Mouse (Mus musculus): ENCODE results near the gene Apobec3.

Gene Apobec3

DNA sequence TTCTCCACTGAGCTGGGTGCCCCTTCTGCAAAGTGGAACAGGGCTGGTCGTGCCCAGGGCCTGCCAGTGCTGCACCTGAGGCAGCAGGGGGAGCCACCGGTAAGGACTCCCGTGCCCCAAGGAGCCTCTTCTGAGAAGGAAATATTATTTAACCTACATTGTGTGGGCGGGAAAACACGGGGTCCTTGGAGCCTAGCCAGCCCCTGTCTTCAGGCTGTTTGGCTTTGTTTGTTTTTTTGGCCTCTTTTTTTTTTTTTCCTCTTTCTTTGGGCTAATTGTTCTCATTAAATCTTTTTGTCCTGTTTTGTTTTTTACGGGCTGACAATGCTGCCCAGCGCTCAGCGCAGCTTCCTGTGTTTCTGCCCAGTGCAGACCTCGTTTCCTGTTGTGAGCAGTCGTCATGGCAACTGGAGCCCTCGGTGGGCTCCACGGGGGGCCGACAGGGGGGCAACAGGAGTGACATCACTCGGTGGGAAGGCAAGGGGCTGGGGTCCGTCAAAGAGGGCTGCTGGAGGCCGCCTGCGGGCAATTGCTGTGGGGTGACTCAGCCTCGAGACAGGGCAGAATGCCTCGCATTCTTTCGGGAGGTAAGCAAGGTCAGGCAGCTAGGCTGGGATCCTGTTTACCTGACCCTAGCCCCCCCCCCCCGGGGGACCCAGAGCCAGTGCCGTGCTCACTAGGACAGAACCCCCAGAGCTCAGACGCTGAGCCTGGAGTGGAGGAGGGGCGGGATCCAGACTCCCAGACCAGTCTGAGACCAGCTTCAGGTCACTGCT lies 59.0 kb downstream of the Apobec3 start:
- DNase-seq (ENCODE audit: low read depth) = no peak

DNA sequence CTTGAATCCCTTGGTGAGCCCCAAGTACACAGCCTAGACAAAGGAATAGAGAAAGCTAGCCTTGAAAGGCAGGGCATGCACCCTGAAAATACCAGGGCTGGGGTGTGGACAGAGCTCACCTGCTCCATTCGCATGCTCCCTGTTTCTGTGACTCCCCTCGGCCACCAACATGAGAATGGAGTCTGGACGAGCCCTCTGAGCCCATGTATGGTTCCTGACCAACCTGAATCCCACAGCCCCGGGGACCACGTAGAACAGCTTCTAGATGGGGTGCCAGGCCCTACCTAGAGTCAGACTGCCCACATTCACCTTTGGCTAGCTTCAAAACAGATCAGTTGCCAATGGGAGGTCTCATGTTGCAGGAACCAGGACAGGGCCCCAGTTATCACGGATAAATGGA lies 59.8 kb downstream of the Apobec3 start:
- DNase-seq (ENCODE audit: low read depth) = no peak

DNA sequence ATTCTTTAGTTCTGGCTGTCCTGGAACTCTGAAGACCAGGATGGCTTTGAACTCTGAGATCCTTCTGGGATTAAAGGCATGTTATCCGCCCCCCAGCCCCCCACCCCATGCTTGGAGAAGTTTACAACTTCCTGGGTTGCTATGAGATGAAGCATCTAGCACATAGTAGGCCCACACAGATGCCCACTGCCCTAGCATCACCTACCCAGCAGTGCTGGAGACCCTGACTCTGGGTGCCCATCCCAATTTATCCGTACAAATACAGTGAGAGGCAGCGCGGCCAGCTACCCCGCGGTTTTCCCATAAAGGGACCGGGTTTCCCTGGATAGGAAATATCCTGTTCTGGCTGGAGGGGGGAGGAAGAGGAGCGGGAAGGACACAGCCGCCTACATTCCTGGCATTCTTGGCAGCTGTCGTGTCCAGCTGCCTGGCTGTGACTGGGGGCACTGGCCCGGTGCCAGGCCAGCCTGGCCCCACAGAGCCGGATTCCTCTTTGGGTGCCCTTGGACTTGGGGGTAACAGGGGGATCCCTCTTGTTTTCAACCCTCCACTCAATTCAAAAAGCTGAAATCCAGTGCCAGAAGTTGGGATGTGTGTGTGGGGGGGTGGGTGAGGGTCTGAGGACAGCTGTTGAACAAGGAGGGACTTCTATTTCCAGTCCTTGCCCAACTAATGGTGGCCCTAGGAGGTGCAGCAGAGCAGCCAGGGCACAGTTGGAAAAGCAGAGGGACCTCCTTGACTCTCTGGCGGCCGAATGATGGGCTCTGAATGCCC lies 60.5 kb downstream of the Apobec3 start:
- no peak for DNase-seq (ENCODE audit: low read depth)

- DNase-seq (ENCODE audit: low read depth) = no peak
Measured at GRCm38 (mm10) chr15:79952504-79953231, 61.2 kb downstream of the Apobec3 start.

DNA sequence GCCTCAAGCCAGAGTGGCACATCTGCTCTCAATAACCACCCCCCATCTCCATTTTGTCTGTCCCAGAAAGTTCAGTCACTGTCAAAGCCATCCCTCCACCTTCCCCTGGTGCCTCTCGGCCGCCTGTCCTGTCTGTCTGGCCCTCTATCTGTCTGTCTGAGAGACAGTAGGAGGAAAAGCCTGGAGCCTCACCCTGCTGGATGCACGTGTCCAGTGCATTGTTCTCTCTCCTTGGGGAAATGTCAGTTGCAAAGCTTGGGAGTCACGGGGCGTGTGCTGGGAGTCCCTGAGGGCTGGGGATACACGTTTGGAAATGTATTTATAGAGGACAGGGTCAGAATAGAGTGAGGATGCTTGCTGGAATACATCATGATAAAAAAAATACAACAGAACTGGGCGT lies 62.0 kb downstream of the Apobec3 start:
- no peak for DNase-seq (ENCODE audit: low read depth)

- DNase-seq (ENCODE audit: low read depth) = no peak
Measured at GRCm38 (mm10) chr15:79956559-79956958, 65.1 kb downstream of the Apobec3 start.

GRCm38 (mm10) chr15:79958418-79958817 lies 67.0 kb downstream of the Apobec3 start:
- DNase-seq (ENCODE audit: low read depth) = no peak

DNA sequence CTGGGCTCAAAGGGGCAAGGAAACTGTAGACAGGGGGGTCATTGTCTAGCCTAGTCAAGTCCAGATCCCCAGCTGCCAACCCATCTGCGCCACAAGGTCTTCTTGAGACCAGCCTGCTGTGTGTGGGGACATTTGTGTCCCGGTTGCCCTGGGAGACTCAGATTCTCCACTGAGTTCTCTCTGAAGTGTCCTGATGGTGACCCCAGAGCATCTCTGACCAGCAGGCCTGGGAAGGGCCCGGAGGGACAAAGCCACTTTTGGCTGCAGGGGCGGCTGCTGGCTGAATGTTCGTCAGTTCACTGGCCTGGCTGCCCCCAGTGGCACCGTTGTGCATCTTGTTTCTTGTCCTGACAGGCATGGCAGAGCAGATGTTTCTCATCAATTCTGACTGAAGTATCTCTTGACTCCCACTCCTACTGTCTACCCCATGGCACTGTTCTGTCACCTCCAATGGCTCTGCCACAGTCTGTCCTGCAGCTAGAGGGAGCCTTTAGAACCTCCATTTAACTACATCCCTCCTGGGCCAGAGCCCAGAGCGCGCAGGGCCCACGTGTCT lies 70.0 kb downstream of the Apobec3 start:
- DNase-seq (ENCODE audit: low read depth) = no peak

DNA sequence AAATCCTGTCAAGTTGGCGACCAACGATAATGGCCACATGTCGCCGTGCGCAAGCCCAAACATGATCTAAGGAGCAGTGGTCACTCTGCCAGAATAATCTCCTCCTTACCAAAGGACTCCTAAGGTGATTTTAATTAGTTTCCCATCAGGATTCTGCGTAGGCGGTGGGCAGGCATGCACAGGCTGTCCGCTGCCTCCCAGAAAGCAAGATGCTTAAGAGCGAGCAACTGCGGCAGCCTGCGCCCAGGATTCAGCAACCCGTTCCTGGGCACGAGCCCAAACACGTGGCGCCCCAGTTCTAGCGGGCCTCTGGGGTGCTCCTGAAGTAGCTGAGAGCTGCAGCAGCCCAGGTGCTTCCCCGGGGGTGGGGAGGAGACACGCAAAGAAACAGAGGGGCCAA lies 71.2 kb downstream of the Apobec3 start:
- DNase-seq (ENCODE audit: low read depth) = no peak

DNA sequence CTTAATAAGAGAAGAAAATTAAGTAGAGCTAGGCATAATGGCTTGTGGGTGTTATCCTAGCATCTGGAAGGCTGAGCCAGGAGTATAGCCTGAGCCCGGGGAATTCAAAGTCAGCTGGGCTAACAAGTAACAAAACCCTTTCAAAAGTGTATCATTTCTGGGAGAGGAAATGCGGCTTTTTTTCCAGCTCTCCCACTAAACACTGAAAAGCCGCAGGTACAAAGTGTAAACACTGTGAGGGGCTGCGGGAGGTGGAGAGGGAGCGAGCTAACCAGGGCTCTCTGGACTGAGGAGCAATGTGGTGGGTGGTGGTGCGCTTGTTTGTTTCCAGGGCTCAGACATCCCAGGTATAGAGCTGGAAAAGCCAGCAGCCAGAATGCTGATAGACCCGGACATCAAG lies 72.9 kb downstream of the Apobec3 start:
- no peak for DNase-seq (ENCODE audit: low read depth)

Measured in fibroblast of lung, adult 2 months (primary cell).